Mouse (Mus musculus) activated CD4-positive, CD25-positive, alpha-beta regulatory T cell (primary cell): ENCODE results near the gene Amt. TPM values are rescaled to one million over a fixed set of nuclear protein-coding genes. Genes with fewer than 3 reads are reported as not detected.

ENCODE experiments used
- polyA plus RNA-seq, 2 experiments: library from polyadenylated mRNA; unstranded; fragments of 100-300 nt; shearing (Covaris generic); gene quantifications; one replicate each; pipeline ENCODE4 v1.2.1; 2017

The Amt gene
- polyA plus RNA-seq: under 1 TPM; 0.11 to 0.28 TPM

GRCm38 (mm10) chr9:108296453-108297355, at the start of gene Amt:
Amt (plus strand) TSS chr9:108296853.

GRCm38 (mm10) chr9:108263690-108264190, 32.9 kb upstream of the Amt start, which contains the start of gene Dag1:
Dag1 (minus strand) TSS chr9:108263958.

GRCm38 (mm10) chr9:108290016-108290750, 6.5 kb upstream of the Amt start, which contains the start of gene Nicn1:
Nicn1 (plus strand) TSS chr9:108290429.

DNA sequence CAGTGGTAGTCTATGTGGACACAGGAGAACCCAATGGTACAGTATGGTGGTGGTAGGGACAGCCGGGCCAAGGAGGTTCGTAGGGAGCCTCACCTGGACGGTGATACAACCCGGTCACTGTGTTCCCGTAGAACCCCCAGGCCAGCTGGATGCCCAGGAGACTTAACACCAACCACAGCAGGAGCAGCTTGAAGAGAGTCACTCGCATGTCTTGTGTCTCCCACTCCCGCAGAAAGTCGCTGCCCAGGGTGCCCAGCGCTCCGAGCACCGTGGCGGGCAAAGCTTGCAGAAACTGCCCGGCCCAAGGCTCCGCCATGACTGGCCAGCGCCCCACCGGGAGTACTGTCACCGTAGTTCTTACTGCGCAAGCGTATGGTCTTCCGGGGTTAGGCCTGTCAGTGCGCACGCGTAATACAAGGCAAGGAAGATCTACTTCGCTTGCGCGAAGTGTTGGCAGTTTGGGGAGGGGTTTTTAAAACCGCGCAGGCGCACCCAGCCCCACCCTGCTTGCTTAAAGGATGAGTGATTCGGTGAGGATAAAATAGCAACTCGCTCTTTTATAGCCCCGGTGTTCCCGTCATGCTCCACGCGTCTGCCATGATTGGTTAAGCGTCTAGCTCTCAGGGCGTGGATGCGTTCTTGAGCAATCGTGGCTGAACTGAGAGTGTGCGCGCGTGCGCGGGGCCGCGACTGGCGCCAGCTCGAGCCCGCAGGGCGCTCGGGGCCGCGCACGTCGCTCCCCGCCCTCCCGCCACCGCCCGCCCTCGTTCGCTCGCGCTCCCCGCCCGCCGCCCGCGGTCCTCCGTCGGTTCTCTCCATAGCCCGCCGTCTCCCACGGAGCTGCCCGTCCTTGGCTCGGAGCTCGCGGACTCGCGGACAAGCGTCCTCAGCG, 9.2 kb downstream of the Amt start, which contains the start of the genes Rhoa and Tcta:
Gene Rhoa, plus strand, starts transcription at position 501 of the 892 bp plus-strand sequence.
Gene Tcta, minus strand, starts transcription at position 532 of the 892 bp plus-strand sequence.

DNA sequence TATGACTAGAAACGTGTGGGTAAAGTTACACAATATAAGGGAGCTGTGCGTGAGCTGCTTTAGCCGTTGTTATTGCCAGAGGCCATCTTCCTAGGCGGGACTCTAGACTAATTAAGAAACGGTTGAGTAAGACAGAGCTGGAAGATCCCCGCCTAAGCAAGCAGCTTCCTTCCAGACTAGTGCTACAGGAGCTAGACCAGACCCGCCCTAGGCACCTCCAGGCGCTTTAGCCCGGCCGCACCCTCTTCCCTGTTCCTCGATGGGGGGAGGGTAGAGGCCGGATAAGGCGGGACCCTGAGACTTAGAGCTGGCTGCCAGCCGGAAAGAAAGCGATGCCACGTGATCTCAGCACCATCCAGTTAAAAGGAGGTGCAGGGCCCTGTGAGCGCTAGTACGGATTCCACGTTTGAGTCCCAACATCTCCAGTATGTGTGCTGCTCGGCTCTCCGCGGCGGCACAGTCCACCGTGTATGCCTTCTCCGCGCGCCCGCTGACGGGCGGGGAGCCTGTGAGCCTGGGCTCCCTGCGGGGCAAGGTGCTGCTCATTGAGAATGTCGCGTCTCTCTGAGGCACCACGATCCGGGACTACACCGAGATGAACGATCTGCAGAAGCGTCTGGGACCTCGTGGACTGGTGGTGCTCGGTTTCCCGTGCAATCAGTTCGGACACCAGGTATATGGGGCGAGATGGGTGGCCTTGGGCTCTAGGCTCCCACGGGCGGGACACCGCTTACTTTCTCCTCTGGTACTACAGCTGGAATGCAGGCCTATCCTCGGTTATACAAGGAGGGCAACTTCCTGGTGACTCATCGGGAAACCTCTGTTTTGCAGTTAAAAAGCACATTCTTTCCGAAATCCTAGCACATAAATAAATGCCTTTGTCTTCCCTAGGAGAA, 42.5 kb downstream of the Amt start, which contains the start of gene Gpx1:
Gene Gpx1, plus strand, starts transcription at position 18 of the 896 bp plus-strand sequence.

GRCm38 (mm10) chr9:108347540-108348289, 51.1 kb downstream of the Amt start, which contains the start of gene Usp4:
Usp4 (plus strand) TSS chr9:108347853.

Other genes starting within 250 kb of the Amt start
- gene Gmppb, start 247.6 kb upstream of the Amt start, polyA plus RNA-seq: 10 to 100 TPM; 28.8 to 40.7 TPM
- gene Amigo3, start 243.7 kb upstream of the Amt start, polyA plus RNA-seq: 1 to 10 TPM; 3.1 to 3.9 TPM
- 1 to 10 TPM; 1.9 to 2.6 TPM for gene Mst1, start 216.4 kb upstream of the Amt start, polyA plus RNA-seq
- gene Rnf123, start 213.5 kb upstream of the Amt start, polyA plus RNA-seq: 100 to 1,000 TPM; 113 to 120 TPM
- gene Apeh, start 202.2 kb upstream of the Amt start, polyA plus RNA-seq: 100 to 1,000 TPM in 1 of 2 experiments, 10 to 100 TPM in 1; 68.9 to 107 TPM
- under 1 TPM; 0.18 to 0.83 TPM for gene Bsn, start 106.5 kb upstream of the Amt start, polyA plus RNA-seq
- 10 to 100 TPM in 1 of 2 experiments, 1 to 10 TPM in 1; 6.0 to 11.8 TPM for gene Dag1, start 32.9 kb upstream of the Amt start, polyA plus RNA-seq
- 1 to 10 TPM; 1.2 to 1.6 TPM for gene Nicn1, start 6.4 kb upstream of the Amt start, polyA plus RNA-seq
- 100 to 1,000 TPM; 398 to 425 TPM for gene Rhoa, start 9.3 kb downstream of the Amt start, polyA plus RNA-seq
- 10 to 100 TPM; 11.1 to 20.6 TPM for gene Tcta, start 9.3 kb downstream of the Amt start, polyA plus RNA-seq
- 100 to 1,000 TPM; 592 to 659 TPM for gene Gpx1, start 42.0 kb downstream of the Amt start, polyA plus RNA-seq
- 100 to 1,000 TPM; 119 to 134 TPM for gene Usp4, start 51.0 kb downstream of the Amt start, polyA plus RNA-seq
- under 1 TPM; 0.59 to 0.82 TPM for gene 1700102P08Rik, start 96.0 kb downstream of the Amt start, polyA plus RNA-seq
- under 1 TPM in 1 of 2 experiments, not detected in 1; 0.14 TPM for gene Ccdc36, start 131.6 kb downstream of the Amt start, polyA plus RNA-seq
- not detected for gene BC048562, start 139.6 kb downstream of the Amt start, polyA plus RNA-seq
- 10 to 100 TPM; 35.6 to 46.5 TPM for gene Ccdc71, start 163.7 kb downstream of the Amt start, polyA plus RNA-seq
- 1 to 10 TPM; 6.5 to 9.8 TPM for gene Klhdc8b, start 164.7 kb downstream of the Amt start, polyA plus RNA-seq
- gene Lamb2, start 182.9 kb downstream of the Amt start, polyA plus RNA-seq: under 1 TPM; 0.12 to 0.41 TPM
- 100 to 1,000 TPM in 1 of 2 experiments, 10 to 100 TPM in 1; 63.7 to 115 TPM for gene Usp19, start 193.7 kb downstream of the Amt start, polyA plus RNA-seq
- gene Qars, start 210.9 kb downstream of the Amt start, polyA plus RNA-seq: 100 to 1,000 TPM; 105 to 107 TPM
- gene Qrich1, start 220.0 kb downstream of the Amt start, polyA plus RNA-seq: 100 to 1,000 TPM; 142 TPM